Mouse (Mus musculus): Measurements from ENCODE around the gene P2rx4. TPM values are rescaled to one million over a fixed set of nuclear protein-coding genes. Genes with fewer than 3 reads are reported as not detected.

The P2rx4 gene
- polyA plus RNA-seq, 1 experiment: not detected

DNA sequence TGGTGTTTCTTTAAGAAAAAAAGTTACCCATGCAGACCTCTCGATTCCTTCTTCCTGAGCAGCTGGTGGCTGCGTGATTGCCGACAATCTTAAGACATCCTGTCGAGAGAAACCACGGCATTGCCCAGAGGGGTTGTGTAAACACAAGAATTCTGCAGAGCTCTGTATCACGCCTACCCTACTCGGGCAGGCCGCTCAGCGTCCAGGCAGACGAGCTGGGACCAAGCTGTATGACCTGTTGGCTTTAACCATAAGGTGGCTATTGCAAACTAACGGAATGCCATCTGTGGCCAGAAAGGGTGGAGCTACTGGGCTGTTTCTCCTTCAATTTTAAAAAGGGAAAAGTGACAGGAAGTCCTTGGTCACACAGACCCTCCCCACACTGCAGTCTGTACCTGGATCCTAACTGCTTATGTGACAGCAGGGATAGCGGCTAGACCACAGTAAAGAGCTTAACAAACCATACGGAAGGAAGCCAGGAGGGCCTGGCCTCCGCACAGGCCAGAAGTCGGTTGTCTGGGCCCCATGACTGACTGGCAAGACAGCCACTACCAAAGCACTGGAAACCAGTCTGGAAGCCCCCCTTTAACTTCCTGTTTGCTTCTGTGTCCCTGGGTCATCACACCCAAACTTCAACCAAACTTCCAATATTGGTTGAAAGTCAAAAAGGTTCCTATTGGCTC, 24.8 kb downstream of the P2rx4 start:
- TF ChIP-seq POLR2A (IDR thresholded peaks at IDR 0.05; ENCODE audit: insufficient read depth, low read depth, low read length) (no peak), CTCF (IDR thresholded peaks at IDR 0.05; ENCODE audit: insufficient read depth, low read depth, low read length) (no peak)
- WGBS: 71% methylated on average over 15 of the region's 15 CpGs
- no peak overlapping the region for H3K27ac ChIP-seq (ENCODE audit: insufficient read depth, low read depth, low read length)
- H3K4me1 ChIP-seq (ENCODE audit: control insufficient read depth, insufficient read depth, low read length): peaks cover 4% of the 10 kb centered on the region; the same call in 1 of the 2 replicates
- H3K4me3 ChIP-seq (ENCODE audit: insufficient read depth, low read depth, low read length): no peak overlapping the region

- no peak overlapping the region for H3K27ac ChIP-seq (ENCODE audit: insufficient read depth, low read depth, low read length)
- 58% methylated on average over 17 of the region's 17 CpGs for WGBS
- TF ChIP-seq POLR2A (IDR thresholded peaks at IDR 0.05; ENCODE audit: insufficient read depth, low read depth, low read length) (0 out of 2 replicates have a peak, but pooled peaks have one; percentile 18), CTCF (IDR thresholded peaks at IDR 0.05; ENCODE audit: insufficient read depth, low read depth, low read length) (no peak)
- H3K4me3 ChIP-seq (ENCODE audit: insufficient read depth, low read depth, low read length): 0 out of 2 replicates have a peak overlapping the region, but pooled peaks have one; percentile 2
- peaks cover 4% of the 10 kb centered on the region; the same call in 1 of the 2 replicates for H3K4me1 ChIP-seq (ENCODE audit: control insufficient read depth, insufficient read depth, low read length)
Observed at GRCm38 (mm10) chr5:122733881-122734280, 26.5 kb downstream of the P2rx4 start.

- Histone ChIP-seq H3K4me1 (ENCODE audit: control insufficient read depth, insufficient read depth, low read length) (peaks cover 4% of the 10 kb centered on the region; the same call in 1 of the 2 replicates), H3K4me3 (ENCODE audit: insufficient read depth, low read depth, low read length) (no peak overlapping the region), H3K27ac (ENCODE audit: insufficient read depth, low read depth, low read length) (no peak overlapping the region)
- TF ChIP-seq POLR2A (IDR thresholded peaks at IDR 0.05; ENCODE audit: insufficient read depth, low read depth, low read length) (no peak), CTCF (IDR thresholded peaks at IDR 0.05; ENCODE audit: insufficient read depth, low read depth, low read length) (no peak)
- 90% methylated on average over 7 of the region's 7 CpGs for WGBS
Observed at GRCm38 (mm10) chr5:122735853-122736252, 28.5 kb downstream of the P2rx4 start.

DNA sequence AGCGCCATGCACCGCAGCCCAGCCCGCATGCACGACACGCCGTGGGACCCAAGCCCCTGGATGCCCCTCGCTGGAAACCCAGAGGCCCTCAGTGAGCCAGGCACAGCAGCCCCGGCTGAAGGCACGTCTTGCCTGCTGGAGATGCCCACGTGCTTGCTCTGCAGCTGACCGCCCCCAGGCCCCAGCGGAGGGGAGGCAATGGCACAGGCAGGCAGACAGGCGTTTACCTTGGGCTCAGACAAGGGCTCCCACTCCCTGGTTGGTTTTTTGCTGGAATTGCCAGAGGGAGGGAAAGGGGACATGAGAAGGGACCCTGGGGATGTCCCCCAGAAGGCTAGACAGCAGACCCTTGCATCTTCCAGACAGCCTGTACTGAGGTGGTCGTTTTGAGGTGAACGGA, 29.4 kb downstream of the P2rx4 start:
- H3K4me3 ChIP-seq (ENCODE audit: insufficient read depth, low read depth, low read length): no peak overlapping the region
- H3K4me1 ChIP-seq (ENCODE audit: control insufficient read depth, insufficient read depth, low read length): peaks cover 4% of the 10 kb centered on the region; the same call in 1 of the 2 replicates
- H3K27ac ChIP-seq (ENCODE audit: insufficient read depth, low read depth, low read length): no peak overlapping the region
- WGBS: 88% methylated on average over 15 of the region's 15 CpGs
- TF ChIP-seq CTCF (IDR thresholded peaks at IDR 0.05; ENCODE audit: insufficient read depth, low read depth, low read length) (no peak), POLR2A (IDR thresholded peaks at IDR 0.05; ENCODE audit: insufficient read depth, low read depth, low read length) (no peak)

DNA sequence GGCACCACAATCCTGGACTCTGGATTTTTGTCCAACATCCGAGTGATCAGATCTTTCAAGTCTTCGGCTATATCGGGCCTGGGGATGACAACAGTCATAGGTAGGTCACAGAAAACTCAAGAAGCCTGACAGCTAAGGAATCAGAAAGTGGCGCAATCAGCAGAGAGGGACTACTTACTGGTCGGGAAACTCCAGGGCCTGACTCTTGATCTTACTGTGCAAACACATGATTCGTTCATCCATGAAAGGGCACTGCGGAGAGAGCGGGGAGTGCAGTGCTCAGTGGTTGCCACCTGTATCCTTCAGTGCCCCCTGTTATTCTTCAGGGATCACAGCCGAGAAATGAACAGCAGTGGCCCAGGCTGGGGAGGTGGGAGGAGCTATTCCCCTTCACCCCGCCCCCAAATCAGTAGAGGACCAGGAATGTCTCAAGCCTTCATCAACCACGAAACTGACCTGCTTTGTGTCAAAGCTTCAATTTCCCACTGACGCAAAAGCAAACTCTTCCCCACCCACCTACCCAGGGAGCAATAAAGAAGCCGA, 36.6 kb downstream of the P2rx4 start:
- TF ChIP-seq CTCF (IDR thresholded peaks at IDR 0.05; ENCODE audit: insufficient read depth, low read depth, low read length): no peak
- no peak for TF ChIP-seq POLR2A (IDR thresholded peaks at IDR 0.05; ENCODE audit: insufficient read depth, low read depth, low read length)
- no peak overlapping the region for H3K27ac ChIP-seq (ENCODE audit: insufficient read depth, low read depth, low read length)
- 87% methylated on average over 13 of the region's 13 CpGs for WGBS
- no peak overlapping the region for H3K4me3 ChIP-seq (ENCODE audit: insufficient read depth, low read depth, low read length)
- H3K4me1 ChIP-seq (ENCODE audit: control insufficient read depth, insufficient read depth, low read length): no peaks in the 10 kb centered on the region

GRCm38 (mm10) chr5:122747950-122748349, 40.6 kb downstream of the P2rx4 start:
- WGBS: 92% methylated on average over 7 of the region's 7 CpGs
- H3K4me1 ChIP-seq (ENCODE audit: control insufficient read depth, insufficient read depth, low read length): no peaks in the 10 kb centered on the region

GRCm38 (mm10) chr5:122754477-122754876, 47.1 kb downstream of the P2rx4 start:
- Histone ChIP-seq H3K4me1 (ENCODE audit: control insufficient read depth, insufficient read depth, low read length) (no peaks in the 10 kb centered on the region), H3K27ac (ENCODE audit: insufficient read depth, low read depth, low read length) (no peak overlapping the region), H3K4me3 (ENCODE audit: insufficient read depth, low read depth, low read length) (no peak overlapping the region)
- no peak for TF ChIP-seq CTCF (IDR thresholded peaks at IDR 0.05; ENCODE audit: insufficient read depth, low read depth, low read length)
- no peak for TF ChIP-seq POLR2A (IDR thresholded peaks at IDR 0.05; ENCODE audit: insufficient read depth, low read depth, low read length)
- WGBS: 90% methylated on average over 16 of the region's 16 CpGs

More at GRCm38 (mm10) chr5:122747950-122748349, 40.6 kb downstream of the P2rx4 start:
- Histone ChIP-seq H3K27ac (ENCODE audit: insufficient read depth, low read depth, low read length) (no peak overlapping the region), H3K4me3 (ENCODE audit: insufficient read depth, low read depth, low read length) (no peak overlapping the region)
- TF ChIP-seq POLR2A (IDR thresholded peaks at IDR 0.05; ENCODE audit: insufficient read depth, low read depth, low read length) (no peak), CTCF (IDR thresholded peaks at IDR 0.05; ENCODE audit: insufficient read depth, low read depth, low read length) (no peak)

DNA sequence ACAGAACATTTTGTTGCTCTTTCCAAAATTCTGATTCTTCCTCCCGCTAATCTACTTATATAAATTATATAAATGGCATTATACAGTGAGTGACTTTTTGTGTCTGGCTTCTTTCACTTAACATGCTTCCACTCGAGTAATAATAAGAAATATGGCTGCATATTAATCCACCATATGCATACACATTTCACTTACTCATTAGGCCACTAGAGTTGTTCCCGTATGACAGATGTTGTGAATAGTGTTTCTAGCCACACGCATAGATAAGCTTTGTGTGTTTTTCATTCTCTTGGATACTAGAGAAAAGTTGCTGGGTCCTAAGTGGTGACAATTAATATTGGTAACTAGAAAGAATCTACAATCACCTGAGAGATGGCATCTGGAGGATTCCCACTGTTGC, 48.3 kb downstream of the P2rx4 start:
- Histone ChIP-seq H3K4me1 (ENCODE audit: control insufficient read depth, insufficient read depth, low read length) (no peaks in the 10 kb centered on the region), H3K4me3 (ENCODE audit: insufficient read depth, low read depth, low read length) (no peak overlapping the region), H3K27ac (ENCODE audit: insufficient read depth, low read depth, low read length) (no peak overlapping the region)
- 98% methylated on average over 4 of the region's 4 CpGs for WGBS
- no peak for TF ChIP-seq CTCF (IDR thresholded peaks at IDR 0.05; ENCODE audit: insufficient read depth, low read depth, low read length)
- no peak for TF ChIP-seq POLR2A (IDR thresholded peaks at IDR 0.05; ENCODE audit: insufficient read depth, low read depth, low read length)

- WGBS: 72% methylated on average over 6 of the region's 6 CpGs
- H3K4me1 ChIP-seq (ENCODE audit: control insufficient read depth, insufficient read depth, low read length): no peaks in the 10 kb centered on the region
- TF ChIP-seq POLR2A (IDR thresholded peaks at IDR 0.05; ENCODE audit: insufficient read depth, low read depth, low read length): no peak
- no peak for TF ChIP-seq CTCF (IDR thresholded peaks at IDR 0.05; ENCODE audit: insufficient read depth, low read depth, low read length)
- no peak overlapping the region for H3K4me3 ChIP-seq (ENCODE audit: insufficient read depth, low read depth, low read length)
- H3K27ac ChIP-seq (ENCODE audit: insufficient read depth, low read depth, low read length): no peak overlapping the region
Observed at GRCm38 (mm10) chr5:122756144-122756543, 48.8 kb downstream of the P2rx4 start.

Measured in olfactory bulb, adult 2 months (tissue).